Mouse (Mus musculus) hindbrain, embryonic 14.5 days (tissue): ENCODE measurements at regions not wholly inside any gene's neighbourhood (a gene's known extent, or its start where the extent isn't known, plus 50 kb on each side); places are given as distances from the start of the nearest gene placed in this dataset.

Experiments used
- ATAC-seq: fragments of 200-750 bp; cut with Nextera tagmentation; 2 replicates; pipeline ENCODE4 v1.8.0; 2017; ENCODE audit warnings: moderate number of reproducible peaks, mild to moderate bottlenecking, moderate TSS enrichment, moderate library complexity; ENCODE audit not compliant: low FRiP score
- DNase-seq: peaks from one replicate; pipeline ENCODE4 v3.0.0-alpha.2; 2015; ENCODE audit warnings: low spot score
- H3K27ac ChIP-seq: fragments of 300-500 bp; sonication (generic); 2 replicates; pipeline ENCODE4 v1.5.1; 2014; ENCODE audit warnings: mild to moderate bottlenecking, moderate library complexity
- H3K27me3 ChIP-seq: fragments of 300-500 bp; sonication (generic); 2 replicates; pipeline ENCODE4 v1.6.1; 2014; ENCODE audit warnings: mild to moderate bottlenecking, low read length, mixed read lengths; ENCODE audit not compliant: control insufficient read depth, insufficient read depth
- H3K36me3 ChIP-seq: fragments of 300-500 bp; sonication (generic); replicated peaks from 2 replicates; pipeline ENCODE4 v1.6.1; 2014; ENCODE audit not compliant: control insufficient read depth, insufficient read depth
- H3K4me1 ChIP-seq: fragments of 300-500 bp; sonication (generic); replicated peaks from 2 replicates; pipeline ENCODE4 v1.6.1; 2014; ENCODE audit warnings: antibody characterized with exemption, low read length, mixed read lengths; ENCODE audit not compliant: control insufficient read depth, insufficient read depth
- H3K4me2 ChIP-seq: fragments of 300-500 bp; sonication (generic); replicated peaks from 2 replicates; pipeline ENCODE4 v1.6.1; 2014; ENCODE audit warnings: mild to moderate bottlenecking, moderate library complexity
- H3K4me3 ChIP-seq: fragments of 300-500 bp; sonication (generic); replicated peaks from 2 replicates; pipeline ENCODE4 v1.5.1; 2014; ENCODE audit warnings: mild to moderate bottlenecking, low read length
- H3K9ac ChIP-seq: fragments of 300-500 bp; sonication (generic); 2 replicates; pipeline ENCODE4 v1.6.1; 2014
- H3K9me3 ChIP-seq: fragments of 300-500 bp; sonication (generic); 2 replicates; pipeline ENCODE4 v1.6.1; 2016; ENCODE audit warnings: low read length; ENCODE audit not compliant: control insufficient read depth
- WGBS: fragments of 180-500 bp; shearing (Covaris S2); extraction: QIAGEN DNeasy Blood & Tissue Kit; methylation state at CpG from one replicate; pipeline ENCODE4 v1.1.7; 2014; 5-methylcytosine and 5-hydroxymethylcytosine counted together

DNA sequence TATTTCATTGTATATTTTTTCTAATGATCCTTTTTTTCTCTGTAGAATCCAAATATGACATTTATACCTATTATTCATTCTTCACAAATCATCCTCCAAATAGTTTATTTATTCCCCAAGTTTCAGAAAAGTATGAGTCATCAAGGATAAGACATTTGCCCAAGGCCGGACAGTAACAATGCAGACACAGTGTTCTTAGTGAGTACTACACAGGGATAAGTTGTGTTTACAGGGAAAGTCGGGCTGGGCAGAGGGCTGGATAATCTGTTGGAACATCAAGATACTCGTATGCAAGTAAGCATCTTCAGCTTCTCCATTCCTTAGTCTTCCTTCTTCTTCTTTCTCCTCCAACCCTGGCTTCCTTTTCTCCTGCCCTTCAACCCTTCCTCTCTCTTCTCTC is 500.9 kb upstream of the Got2 start:
- WGBS, result 87% methylated on average over 3 of the region's 3 CpGs
- no peaks in the 10 kb centered on the region for H3K9me3 ChIP-seq
- H3K4me3 ChIP-seq, result no peak overlapping the region
- no peak overlapping the region for H3K4me2 ChIP-seq
- H3K27me3 ChIP-seq, result no peaks in the 10 kb centered on the region
- no peak overlapping the region for H3K9ac ChIP-seq
- no peaks in the 10 kb centered on the region for H3K4me1 ChIP-seq
- ATAC-seq, result no peak
- DNase-seq, result no peak
- H3K27ac ChIP-seq, result no peak overlapping the region
- H3K36me3 ChIP-seq, result no peaks in the 10 kb centered on the region

DNA sequence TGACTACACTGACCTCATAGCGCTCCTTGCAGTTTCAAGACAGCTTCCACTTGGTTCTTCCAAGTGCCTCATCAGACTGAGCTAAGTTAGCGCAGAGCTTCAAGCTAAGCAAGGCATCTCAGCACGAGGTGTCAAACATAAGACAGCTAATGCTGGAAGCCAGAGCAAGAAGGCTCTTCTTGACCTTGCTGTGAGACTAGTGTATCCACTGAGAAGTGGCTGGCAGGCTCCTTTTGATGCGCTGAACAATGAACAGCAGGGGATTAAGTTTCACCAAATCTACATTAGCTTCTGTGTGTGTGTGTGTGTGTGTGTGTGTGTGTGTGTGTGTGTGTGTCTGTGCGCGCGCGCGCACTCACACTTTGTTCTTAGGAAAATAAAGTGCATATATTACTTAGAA is 482.2 kb upstream of the Got2 start:
- Histone ChIP-seq H3K9me3 (no peaks in the 10 kb centered on the region), H3K9ac (no peak overlapping the region), H3K4me3 (no peak overlapping the region), H3K27me3 (no peaks in the 10 kb centered on the region), H3K4me2 (no peak overlapping the region), H3K4me1 (no peaks in the 10 kb centered on the region), H3K27ac (no peak overlapping the region), H3K36me3 (no peaks in the 10 kb centered on the region)
- DNase-seq, result no peak
- ATAC-seq, result no peak
- 83% methylated on average over 9 of the region's 9 CpGs for WGBS

DNA sequence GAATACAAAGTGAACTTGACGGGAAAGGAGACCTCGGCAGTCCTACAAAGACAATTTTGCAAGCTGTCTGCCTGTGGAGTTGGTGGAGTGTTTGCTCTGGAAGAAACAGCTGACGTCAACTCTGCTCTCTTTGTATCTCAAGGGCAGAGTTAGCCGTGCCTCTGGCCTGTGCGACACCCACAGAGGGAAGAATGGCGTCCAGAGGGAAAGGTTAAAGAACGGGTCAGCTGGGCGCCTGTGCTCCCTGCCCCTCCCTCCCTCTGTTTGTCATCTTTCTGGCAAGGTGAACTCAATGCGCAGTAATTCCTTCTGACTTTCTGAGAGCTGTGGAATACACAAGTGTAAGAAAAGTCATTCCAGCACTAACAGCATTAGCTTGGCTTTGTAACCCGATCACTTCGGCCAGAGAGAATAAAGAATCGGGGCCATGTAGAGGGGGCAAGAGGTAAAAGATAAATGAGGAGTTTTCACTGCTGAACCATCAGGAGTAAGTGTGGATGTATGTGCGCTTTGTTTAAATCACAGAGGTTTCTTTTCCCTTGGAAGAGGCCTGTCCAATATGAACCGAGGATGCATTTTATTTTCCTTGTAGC is 474.6 kb upstream of the Got2 start:
- Histone ChIP-seq H3K27me3 (no peaks in the 10 kb centered on the region), H3K36me3 (no peaks in the 10 kb centered on the region), H3K4me2 (no peak overlapping the region), H3K4me3 (no peak overlapping the region), H3K4me1 (no peaks in the 10 kb centered on the region), H3K9ac (no peak overlapping the region), H3K9me3 (no peaks in the 10 kb centered on the region), H3K27ac (no peak overlapping the region)
- WGBS, result 32% methylated on average over 14 of the region's 14 CpGs
- DNase-seq (no peak), ATAC-seq (no peak)

DNA sequence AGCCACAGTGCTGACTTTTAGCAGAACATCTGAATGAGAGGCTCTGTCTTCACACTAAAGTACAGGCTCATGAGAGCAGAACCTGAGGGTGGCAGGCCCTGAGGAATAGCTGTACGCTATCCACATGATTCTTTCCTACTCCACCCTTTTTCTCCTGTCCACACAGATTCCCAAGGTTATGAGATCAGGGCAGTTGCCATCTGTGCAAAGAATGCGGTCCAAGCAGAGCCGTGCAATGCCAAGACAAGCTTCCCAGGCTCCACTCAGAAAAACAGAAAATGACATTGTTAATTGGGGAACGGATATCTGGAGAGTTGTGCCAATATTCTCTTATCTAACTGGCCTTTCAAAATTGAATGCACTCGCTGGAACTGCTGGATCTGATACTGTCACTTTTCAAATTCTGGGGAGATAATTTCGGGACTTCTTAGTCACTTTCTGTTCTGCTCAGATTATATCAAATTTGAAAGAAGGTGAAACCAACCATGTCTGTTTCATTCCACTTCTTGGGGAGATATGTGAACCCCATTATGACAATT is 462.3 kb upstream of the Got2 start:
- Histone ChIP-seq H3K4me3 (no peak overlapping the region), H3K27me3 (no peaks in the 10 kb centered on the region), H3K36me3 (no peaks in the 10 kb centered on the region), H3K9ac (no peak overlapping the region), H3K27ac (no peak overlapping the region), H3K4me2 (no peak overlapping the region), H3K4me1 (no peaks in the 10 kb centered on the region), H3K9me3 (no peaks in the 10 kb centered on the region)
- no peak for ATAC-seq
- 75% methylated on average over 6 of the region's 6 CpGs for WGBS
- no peak for DNase-seq

DNA sequence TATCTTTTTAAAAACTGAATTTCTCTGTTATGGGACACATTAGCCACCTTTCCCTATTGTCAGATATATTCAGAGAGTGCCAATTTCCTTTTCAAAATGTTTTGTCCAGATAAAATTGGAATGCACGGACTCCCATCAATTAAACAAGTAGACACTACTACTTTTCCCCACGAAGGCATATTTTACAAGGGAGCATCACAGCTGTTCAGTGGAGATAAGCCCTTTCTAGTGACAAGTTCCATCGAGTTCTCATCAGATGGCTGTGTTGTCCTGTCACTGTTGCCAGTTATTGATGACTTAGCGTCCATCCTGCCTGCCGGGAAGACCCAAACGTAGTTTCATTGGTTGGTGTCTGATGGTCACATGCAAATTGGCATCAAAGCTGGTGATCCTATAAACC is 461.2 kb upstream of the Got2 start:
- H3K9ac ChIP-seq, result no peak overlapping the region
- no peaks in the 10 kb centered on the region for H3K36me3 ChIP-seq
- no peak overlapping the region for H3K4me3 ChIP-seq
- H3K4me2 ChIP-seq, result no peak overlapping the region
- WGBS, result 67% methylated on average over 6 of the region's 6 CpGs
- ATAC-seq (no peak), DNase-seq (no peak)
- H3K27ac ChIP-seq, result no peak overlapping the region
- H3K27me3 ChIP-seq, result no peaks in the 10 kb centered on the region
- H3K9me3 ChIP-seq, result no peaks in the 10 kb centered on the region
- no peaks in the 10 kb centered on the region for H3K4me1 ChIP-seq

DNA sequence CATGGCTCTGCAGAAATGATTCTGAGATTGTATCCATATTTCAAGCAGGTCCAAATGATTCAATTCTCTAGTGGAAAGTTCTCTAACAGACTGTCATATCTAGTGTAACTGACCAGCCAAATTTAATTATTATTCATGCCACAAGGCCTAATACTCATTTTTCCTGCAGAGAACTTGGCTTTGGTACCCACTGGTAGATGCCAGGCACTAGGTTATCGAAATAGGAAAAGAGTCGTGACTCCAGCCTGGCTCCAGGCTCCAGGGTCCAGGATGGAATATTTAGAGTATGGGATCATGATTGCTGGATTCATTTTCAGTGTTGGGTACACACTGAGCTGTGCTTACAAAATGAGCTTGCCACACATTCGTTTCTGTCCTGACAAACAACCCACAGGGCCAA is 452.4 kb upstream of the Got2 start:
- Histone ChIP-seq H3K9ac (no peak overlapping the region), H3K4me1 (no peaks in the 10 kb centered on the region), H3K9me3 (no peaks in the 10 kb centered on the region), H3K4me3 (no peak overlapping the region), H3K27ac (no peak overlapping the region), H3K4me2 (no peak overlapping the region), H3K36me3 (no peaks in the 10 kb centered on the region), H3K27me3 (no peaks in the 10 kb centered on the region)
- ATAC-seq (no peak), DNase-seq (no peak)
- WGBS, result 79% methylated on average over 3 of the region's 3 CpGs

DNA sequence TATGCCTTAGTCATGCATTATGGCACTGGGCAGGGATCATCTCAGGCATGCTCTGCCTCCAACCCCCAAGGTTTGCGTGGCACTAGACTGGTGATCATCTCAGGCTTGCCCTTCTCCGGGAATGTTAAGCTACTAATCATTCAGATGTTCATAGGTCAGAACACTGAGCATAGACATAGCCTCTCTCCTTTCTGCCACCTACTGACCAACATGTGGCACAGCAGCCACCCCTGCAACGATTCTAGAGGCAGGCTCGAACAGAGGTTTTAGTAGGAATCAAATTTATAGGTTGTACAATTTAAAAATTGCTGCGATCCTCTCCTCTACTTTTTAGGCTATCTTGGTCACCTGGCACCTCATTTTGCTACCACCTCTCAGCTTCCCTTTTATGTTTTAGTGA is 430.0 kb upstream of the Got2 start:
- Histone ChIP-seq H3K9ac (no peak overlapping the region), H3K9me3 (no peaks in the 10 kb centered on the region), H3K27ac (no peak overlapping the region), H3K4me2 (no peak overlapping the region), H3K4me1 (no peaks in the 10 kb centered on the region), H3K36me3 (no peaks in the 10 kb centered on the region), H3K4me3 (no peak overlapping the region), H3K27me3 (no peaks in the 10 kb centered on the region)
- WGBS, result 79% methylated on average over 5 of the region's 5 CpGs
- DNase-seq, result no peak
- ATAC-seq, result no peak

DNA sequence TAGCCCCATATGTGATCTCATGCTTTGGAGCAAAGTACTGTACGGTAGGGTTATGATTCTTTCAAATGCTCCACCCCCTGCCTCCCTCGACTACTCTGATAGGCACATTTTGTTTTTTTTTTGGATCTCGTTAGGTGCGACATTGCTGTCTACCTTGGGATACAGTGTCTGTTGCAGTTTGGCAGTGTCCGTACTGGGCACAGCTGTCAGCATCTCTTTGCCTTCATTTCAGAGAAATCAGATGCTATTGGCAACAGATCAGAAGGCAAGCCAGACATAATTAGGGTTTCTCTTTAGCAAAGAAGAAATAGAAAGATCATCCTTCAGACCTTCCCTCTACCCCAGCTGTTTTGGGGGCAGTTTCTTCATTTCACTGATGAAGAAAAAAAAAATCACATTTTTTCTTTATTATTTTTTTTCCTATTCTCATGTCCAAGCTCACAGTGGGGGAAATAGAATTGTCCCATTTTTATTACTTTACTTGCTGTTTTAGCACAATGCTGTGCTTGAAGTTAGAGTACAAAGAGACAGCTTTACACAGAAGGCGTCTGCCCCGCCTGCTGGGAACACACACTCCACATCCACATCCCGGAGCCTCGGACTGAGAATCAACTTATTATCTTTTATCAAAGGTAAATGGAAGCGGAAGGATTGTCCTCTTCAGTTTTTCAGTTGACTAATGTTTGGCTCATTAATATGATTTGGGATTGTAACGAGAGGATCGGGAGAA is 420.8 kb upstream of the Got2 start:
- 67% methylated on average over 12 of the region's 12 CpGs for WGBS
- Histone ChIP-seq H3K4me3 (no peak overlapping the region), H3K4me2 (no peak overlapping the region)

DNA sequence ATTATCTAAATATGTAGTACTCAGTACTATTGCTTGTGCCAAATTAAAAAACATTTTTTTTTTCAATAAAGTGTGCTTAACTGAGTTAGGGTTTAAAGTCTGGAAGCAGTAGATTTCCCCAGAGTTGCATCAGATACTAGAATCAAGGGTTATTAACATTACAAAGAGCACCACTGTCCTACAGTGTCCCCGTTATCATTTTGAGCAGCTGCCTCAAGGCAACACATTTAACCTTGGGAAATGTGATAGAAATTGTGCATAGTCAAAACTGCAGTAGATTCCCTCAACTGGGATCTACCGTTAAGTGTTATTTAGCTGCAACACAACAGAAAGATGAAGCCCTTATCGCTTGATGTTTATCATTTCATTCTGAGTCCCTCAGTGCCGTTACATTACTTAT is 408.3 kb upstream of the Got2 start:
- Histone ChIP-seq H3K4me3 (no peak overlapping the region), H3K4me2 (no peak overlapping the region), H3K27me3 (no peaks in the 10 kb centered on the region), H3K4me1 (0 out of 2 replicates have a peak, but pooled peaks cover 3% of the 10 kb centered on the region), H3K36me3 (no peaks in the 10 kb centered on the region), H3K9me3 (no peaks in the 10 kb centered on the region), H3K27ac (no peak overlapping the region), H3K9ac (no peak overlapping the region)
- DNase-seq (no peak), ATAC-seq (no peak)
- WGBS, result 47% methylated on average over 4 of the region's 4 CpGs

More for the DNA sequence above, 420.8 kb upstream of the Got2 start:
- no peaks in the 10 kb centered on the region for H3K27me3 ChIP-seq
- no peak for ATAC-seq
- no peak overlapping the region for H3K27ac ChIP-seq
- no peaks in the 10 kb centered on the region for H3K4me1 ChIP-seq
- no peak for DNase-seq
- no peaks in the 10 kb centered on the region for H3K36me3 ChIP-seq
- H3K9ac ChIP-seq, result no peak overlapping the region
- no peaks in the 10 kb centered on the region for H3K9me3 ChIP-seq
